Mouse (Mus musculus): ENCODE data around the gene Nxnl1.
A peak's percentile ranks its signal among the peaks of the same experiment; 100 is the strongest.

The Nxnl1 gene

GRCm38 (mm10) chr8:71566501-71566900 lies at the start of gene Nxnl1:
TSS of gene Nxnl1 (minus strand) at chr8:71566601.
- no peak for DNase-seq

DNA sequence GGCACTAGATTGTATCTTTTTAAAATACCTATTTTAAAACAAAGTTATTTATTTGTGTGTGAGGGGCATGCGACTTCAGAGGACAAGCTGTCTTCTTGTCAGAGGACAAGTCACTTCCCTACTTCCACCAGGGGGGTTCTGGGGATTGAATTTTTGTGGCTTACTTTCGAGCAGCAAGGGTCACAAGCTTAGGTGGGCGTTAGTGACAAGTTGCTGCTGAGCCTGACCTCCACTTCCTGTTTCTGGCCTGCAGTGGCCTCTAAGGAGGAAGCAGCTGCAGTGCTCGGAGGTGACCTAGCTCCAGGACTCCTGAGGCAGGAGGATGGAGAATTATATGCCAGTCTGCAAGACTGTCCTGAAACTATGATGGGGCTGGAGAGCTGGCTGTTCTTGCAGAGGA lies 47.0 kb upstream of the Nxnl1 start:
- DNase-seq, result peak; percentile 93

DNA sequence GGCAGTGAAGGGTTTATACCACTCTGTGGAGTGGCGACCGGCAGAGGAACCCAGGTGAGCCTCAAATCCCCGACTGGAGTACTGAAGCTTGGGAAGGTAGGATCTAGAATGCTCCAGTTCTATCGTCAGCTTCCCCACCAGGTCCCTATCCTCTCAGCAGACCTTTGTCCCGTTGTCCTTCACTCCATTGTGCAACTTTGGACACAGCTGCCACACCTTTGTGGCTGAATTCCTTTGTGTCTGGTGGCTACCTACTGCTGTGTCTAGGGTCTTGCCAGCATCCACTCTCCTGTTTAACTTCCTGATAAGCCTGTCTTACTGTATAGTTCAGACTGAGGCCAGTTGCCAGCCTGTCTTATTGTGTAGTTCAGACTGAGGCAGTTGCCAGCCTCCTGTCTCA lies 45.7 kb upstream of the Nxnl1 start:
- DNase-seq, result no peak

GRCm38 (mm10) chr8:71610822-71611651 lies 44.6 kb upstream of the Nxnl1 start, which contains the start of gene Colgalt1:
TSS of gene Colgalt1 (plus strand) at chr8:71610998.
- DNase-seq, result peak; percentile 100

GRCm38 (mm10) chr8:71604021-71604420 lies 37.6 kb upstream of the Nxnl1 start:
- DNase-seq, result peak; percentile 92

GRCm38 (mm10) chr8:71602666-71603334 lies 36.4 kb upstream of the Nxnl1 start:
- DNase-seq, result peak; percentile 99

DNA sequence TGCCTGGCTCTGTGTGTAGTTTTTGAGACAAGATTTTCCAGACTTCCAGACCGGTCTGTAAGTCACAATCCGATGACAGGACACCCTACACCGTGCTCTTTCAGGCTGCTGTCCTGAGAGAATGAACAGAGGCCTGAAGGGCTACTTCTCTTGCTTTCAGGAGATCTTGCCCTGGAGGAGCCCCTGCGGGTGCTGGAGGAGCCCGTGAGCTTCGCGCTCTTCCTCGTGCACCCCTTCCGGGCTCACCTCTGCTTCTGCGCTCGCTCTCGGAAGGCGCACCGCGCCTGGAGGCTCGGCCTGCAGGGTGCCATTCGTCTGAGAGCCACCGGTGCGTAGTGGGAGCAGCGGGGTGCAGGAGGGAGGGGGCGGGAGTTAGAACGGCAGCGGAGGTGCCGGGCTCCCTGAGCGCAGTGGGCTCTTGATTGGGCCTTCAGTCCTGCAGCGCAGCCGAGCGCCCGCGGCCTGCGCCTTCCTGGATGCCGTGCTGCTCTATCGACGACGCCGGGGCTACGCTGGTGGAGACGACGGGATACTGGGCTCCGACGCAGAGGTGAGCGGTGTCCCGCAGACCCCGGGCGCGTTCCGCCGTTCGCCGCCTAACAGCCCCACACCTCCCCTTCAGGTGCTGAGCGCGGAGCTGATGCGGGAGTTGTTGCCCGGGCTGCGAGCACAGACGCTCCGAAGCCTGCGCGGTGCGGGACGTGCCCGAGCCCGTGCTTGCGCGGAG lies 35.7 kb upstream of the Nxnl1 start:
- DNase-seq, result peak; percentile 78

DNA sequence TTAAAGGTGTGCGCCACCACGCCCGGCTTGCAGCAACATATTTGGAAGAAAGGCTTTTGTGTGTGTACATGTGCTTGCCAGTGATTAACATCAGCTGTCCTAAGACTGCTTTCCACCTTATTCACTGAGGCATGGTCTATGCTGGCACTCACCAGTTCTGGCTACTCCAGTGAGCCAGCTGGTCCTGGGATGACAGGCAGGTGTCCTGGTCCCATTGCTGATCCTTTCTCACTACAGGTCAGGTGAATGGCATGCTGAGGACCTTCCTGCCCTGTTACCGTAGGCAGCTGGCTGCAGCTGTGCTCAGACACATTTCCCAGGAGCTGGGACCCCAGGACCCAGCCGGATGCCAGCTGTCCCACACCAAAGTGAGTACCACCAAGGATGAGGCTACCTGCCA lies 32.4 kb upstream of the Nxnl1 start:
- peak; percentile 85 for DNase-seq

DNA sequence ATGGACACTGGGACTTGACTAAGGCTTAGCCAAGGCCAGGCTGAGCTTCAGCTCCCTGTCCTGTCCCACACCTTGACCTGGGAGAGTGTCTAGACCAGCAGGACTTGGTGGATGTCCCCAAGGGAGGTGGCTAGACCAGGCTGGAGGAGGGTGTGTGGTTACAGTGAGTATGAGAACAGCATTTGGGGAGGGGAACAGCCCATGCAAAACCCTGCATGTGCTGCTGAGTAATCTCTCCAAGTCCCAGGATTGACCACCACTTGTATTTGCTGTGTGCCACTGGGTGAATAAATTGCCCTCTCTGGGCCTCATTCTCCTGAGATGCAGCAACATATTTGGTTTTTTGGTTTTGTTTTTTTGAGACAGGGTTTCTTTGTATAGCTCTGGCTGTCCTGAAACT lies 32.0 kb upstream of the Nxnl1 start:
- DNase-seq, result peak; percentile 87

GRCm38 (mm10) chr8:71597451-71597850 lies 31.1 kb upstream of the Nxnl1 start, which contains the start of gene Fam129c:
TSS of gene Fam129c (plus strand) at chr8:71597648.
- DNase-seq, result peak; percentile 89

DNA sequence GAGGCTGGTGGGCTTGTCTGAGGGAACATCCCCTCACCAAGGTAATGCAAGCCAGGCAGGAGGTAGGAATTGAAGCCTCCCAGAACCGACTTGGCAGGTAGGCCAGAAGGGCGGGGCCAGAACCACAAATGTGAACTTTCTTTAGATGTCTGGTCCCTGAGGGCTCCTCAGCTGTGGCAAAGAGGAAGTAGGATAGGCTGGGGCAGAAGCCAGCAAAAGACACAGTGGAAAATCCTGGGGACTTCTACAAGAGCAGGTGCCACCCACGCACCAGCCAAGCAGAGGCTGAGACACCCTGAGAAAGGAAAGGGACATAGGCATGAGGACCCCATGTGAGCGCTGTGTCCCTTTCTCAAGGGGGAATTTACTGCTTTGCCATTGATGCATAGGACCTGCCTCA lies 30.4 kb upstream of the Nxnl1 start:
- peak; percentile 93 for DNase-seq

DNA sequence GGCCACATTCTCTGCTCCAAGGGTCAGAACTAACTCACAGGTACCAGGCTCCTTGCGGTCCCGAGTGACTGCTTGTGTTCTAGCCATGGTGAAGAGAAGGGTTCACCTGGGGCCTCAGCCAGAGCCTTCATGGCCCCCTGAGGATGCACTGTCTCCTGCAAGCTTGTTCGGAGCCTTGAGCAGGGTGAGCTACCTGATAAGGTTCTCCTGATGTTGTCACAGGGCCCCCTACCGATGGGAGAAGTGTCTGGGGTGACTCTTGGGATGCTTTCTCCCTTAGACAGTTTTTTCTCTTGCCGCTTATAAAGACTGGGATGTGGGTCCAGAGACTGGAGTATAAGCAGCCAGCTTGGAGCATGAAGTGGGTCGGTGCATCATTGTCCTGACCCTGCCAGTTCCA lies 30.0 kb upstream of the Nxnl1 start:
- DNase-seq, result no peak

- DNase-seq, result peak; percentile 98
Measured at GRCm38 (mm10) chr8:71595862-71596261, 29.5 kb upstream of the Nxnl1 start.

GRCm38 (mm10) chr8:71594324-71594722 lies 27.9 kb upstream of the Nxnl1 start:
- DNase-seq, result no peak

DNA sequence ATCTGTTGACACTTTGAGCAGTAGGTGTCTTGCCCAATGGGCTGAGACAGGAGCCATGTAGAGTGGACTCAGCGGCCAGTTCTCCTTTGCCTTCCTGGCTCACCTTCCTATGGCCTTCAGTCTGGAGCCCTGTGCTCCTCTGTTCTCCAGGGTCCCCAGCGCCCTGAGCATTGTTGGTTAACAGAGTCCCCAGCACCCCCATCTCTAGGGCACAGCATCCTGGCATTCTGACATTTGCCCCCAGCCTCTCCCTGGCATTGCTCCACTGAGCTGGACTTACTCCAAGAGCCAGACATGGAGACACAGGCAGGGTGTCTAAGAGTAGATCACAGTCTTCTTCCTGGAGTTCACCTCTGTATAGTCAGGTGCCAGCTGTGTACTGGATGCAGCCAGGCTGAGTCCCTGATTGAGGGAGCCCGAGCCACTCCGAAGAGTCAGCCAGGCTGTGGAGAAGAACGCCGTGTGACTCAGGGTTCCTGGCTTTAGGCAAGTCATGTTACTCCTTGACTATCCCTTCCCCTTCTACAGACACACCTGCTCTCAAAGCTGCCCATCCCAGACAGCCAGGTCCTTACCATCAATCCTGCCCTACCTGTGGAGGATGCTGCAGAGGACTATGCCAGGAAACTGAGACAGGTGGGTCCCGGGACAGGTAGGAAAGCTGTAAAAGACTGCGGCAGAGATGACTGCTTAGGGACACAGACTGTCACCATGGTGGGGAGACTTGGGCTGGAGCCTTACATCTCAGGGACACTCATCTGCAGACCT lies 27.3 kb upstream of the Nxnl1 start:
- peak; percentile 93 for DNase-seq

DNA sequence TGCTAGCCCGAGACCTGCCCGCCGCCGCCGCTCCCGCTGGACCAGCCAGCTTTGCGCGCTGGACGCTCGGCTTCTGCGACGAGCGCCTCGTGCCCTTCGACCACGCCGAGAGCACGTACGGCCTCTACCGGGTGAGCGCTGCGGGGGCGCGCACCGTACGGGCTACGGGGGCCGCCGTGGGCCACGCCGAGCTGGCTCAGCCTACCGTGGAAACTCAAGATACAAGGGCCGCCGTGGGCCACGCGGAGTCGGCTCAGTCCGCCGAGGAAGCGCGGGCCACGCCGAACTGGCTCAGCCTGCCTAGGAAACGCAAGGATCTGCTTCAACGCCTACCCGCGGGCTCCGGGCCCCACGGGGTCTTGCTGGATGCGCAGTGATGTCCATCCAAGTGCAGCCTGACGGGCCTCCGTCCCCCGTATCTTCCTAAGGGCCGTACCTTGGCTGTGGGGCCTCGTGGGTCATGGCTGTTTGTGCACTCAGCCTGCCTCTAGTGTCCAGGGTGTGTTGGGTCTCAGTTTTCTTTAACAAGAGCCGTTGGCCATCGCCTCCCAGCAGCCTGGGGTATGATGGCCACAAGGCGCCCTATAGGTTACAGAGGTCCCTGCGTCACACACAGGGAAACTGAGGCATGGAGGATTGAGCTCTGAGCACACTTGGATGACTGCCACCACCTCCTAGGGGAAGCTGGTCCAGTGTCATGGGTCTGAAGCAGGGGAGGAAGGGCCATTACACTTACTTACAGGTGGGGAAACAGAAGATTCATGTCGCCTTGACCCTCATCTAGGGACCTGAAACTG lies 26.2 kb upstream of the Nxnl1 start:
- peak; percentile 99 for DNase-seq

DNA sequence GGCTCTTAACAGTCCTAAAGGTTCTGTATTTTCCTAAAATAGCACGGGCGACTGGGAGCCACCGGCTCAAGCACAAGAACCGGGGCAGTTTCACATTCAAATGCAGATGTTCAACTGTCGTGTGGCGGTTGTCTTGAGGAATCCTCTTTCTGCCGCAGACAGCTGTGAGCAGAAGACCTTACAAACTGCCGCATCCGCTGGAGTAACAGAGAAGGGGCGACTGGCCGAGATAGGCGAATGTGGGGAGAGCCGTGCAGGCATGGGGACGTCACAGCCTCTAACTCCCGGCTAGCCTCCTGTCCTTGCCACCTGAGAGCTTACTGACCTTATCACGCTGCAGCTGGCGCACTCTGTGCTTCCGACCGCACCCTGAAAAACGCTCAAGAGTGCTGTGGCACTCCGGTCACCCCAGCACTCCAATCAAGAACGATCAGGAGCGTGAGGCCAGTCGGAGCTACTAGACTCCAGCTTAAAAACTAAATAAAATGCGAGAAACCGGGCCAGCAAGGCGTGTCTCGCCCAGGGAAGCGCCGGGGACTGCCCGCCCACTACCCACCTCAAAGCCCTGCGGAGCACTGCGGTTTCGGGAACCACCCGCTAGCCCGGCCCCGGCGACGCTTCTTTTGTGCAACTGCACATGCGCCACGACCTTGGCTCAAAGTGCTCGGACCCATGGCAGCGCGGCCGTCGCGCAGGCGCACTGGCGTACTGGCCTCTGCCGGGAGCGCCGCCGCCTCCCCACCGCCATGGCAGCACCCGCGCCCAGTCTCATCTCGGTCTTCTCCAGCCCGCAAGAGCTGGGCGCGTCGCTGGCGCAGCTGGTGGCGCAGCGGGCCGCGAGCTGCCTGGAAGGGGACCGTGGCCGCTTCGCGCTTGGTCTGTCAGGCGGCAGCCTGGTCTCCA lies 25.3 kb upstream of the Nxnl1 start, which contains the start of gene Pgls:
TSS of gene Pgls (plus strand) at position 706 of the 903 bp plus-strand sequence.
- peak; percentile 100 for DNase-seq

GRCm38 (mm10) chr8:71591017-71591416 lies 24.6 kb upstream of the Nxnl1 start:
- DNase-seq, result peak; percentile 92

GRCm38 (mm10) chr8:71588762-71589161 lies 22.4 kb upstream of the Nxnl1 start:
- no peak for DNase-seq

- DNase-seq, result no peak
Measured at GRCm38 (mm10) chr8:71586891-71587290, 20.5 kb upstream of the Nxnl1 start.

GRCm38 (mm10) chr8:71580201-71580600 lies 13.8 kb upstream of the Nxnl1 start:
- DNase-seq, result no peak
